In genomic region chr2:47756248-47756647, GRCm38 (mm10) we compare ENCODE assay signal across 19 mouse cellular contexts.
DNase-seq lines count a peak whose midpoint lies in the region; ATAC-seq and TF ChIP-seq lines count a peak whose summit lies in the region.
"Had no signal": no experiment of that assay in that cellular context is flagged by ENCODE, and none has a peak within 500 bp of the region (broad histone marks: within the 10 kb centered on the region; RNA-seq: fewer than 3 reads in every experiment).

No protein-coding gene starts in this region.

- no peak overlapping the region for H3K4me3 ChIP-seq in lung, embryonic 14.5 days (ENCODE audit: low read depth, low read length)
- no peak overlapping the region for H3K4me3 ChIP-seq in embryonic fibroblast, embryonic 13.5 days (ENCODE audit: insufficient read depth, low read length)
- H3K4me3 ChIP-seq: heart, embryonic 12.5 days; liver, embryonic 15.5 days had no signal

- no peaks in the 10 kb centered on the region for H3K9me3 ChIP-seq in lung, embryonic 14.5 days (ENCODE audit: low read depth, low read length)
- H3K9me3 ChIP-seq: liver, embryonic 15.5 days had no signal

- H3K4me1 ChIP-seq in lung, embryonic 14.5 days (ENCODE audit: insufficient read depth), result no peaks in the 10 kb centered on the region
- H3K4me1 ChIP-seq in embryonic fibroblast, embryonic 13.5 days (ENCODE audit: control insufficient read depth, insufficient read depth, low read length), result no peaks in the 10 kb centered on the region
- H3K4me1 ChIP-seq: heart, embryonic 12.5 days; liver, embryonic 15.5 days had no signal

- DNase-seq in lung, embryonic 14.5 days, result peak; percentile 17
- DNase-seq in lung, adult 18-20 months, result no peak
- DNase-seq in ES-CJ7 (ENCODE audit: low read depth, low spot score), result peak; percentile 25
- peak; percentile 1 for DNase-seq in NIH3T3 (ENCODE audit: low read depth)
- no peak for DNase-seq in cerebellum, postnatal 25 days
- DNase-seq in adrenal gland, adult 8-10 months, result no peak
- DNase-seq: adrenal gland, adult 2 months; cerebellum, adult 11-12 months; cerebellum, postnatal 36 days; kidney, adult 8-10 months; kidney, postnatal 36 days; midbrain, embryonic 14.5 days; thymus, adult 18-20 months had no signal

- no peaks in the 10 kb centered on the region for H3K27me3 ChIP-seq in lung, embryonic 14.5 days (ENCODE audit: insufficient read depth, low read length)
- H3K27me3 ChIP-seq: heart, embryonic 12.5 days; liver, embryonic 15.5 days had no signal

- no peak for TF ChIP-seq POLR2A in embryonic fibroblast, embryonic 13.5 days (IDR thresholded peaks at IDR 0.05; ENCODE audit: low read depth, low read length)

- ATAC-seq in lung, embryonic 14.5 days (ENCODE audit: insufficient read depth), result no peak
- ATAC-seq: CD4-positive, CD25-positive, alpha-beta regulatory T cell, adult 4 months; forebrain, embryonic 14.5 days; hindbrain, embryonic 16.5 days had no signal

- no peaks in the 10 kb centered on the region for H3K36me3 ChIP-seq in lung, embryonic 14.5 days (ENCODE audit: insufficient read depth)
- H3K36me3 ChIP-seq: heart, embryonic 12.5 days; liver, embryonic 15.5 days had no signal

- no peak overlapping the region for H3K27ac ChIP-seq in lung, embryonic 14.5 days (ENCODE audit: low read depth)
- H3K27ac ChIP-seq in embryonic fibroblast, embryonic 13.5 days (ENCODE audit: insufficient read depth, low read length), result no peak overlapping the region
- H3K27ac ChIP-seq: liver, embryonic 15.5 days had no signal

- 59% methylated on average over 4 of the region's 4 CpGs for WGBS in lung, embryonic 14.5 days

- H3K9ac ChIP-seq in lung, embryonic 14.5 days, result no peak overlapping the region
- H3K9ac ChIP-seq: heart, embryonic 12.5 days; liver, embryonic 15.5 days had no signal

- peak; percentile 40 for TF ChIP-seq CTCF in lung, embryonic 14.5 days (IDR thresholded peaks at IDR 0.05; ENCODE audit: low read depth)
- TF ChIP-seq CTCF in embryonic fibroblast, embryonic 13.5 days (IDR thresholded peaks at IDR 0.05; ENCODE audit: borderline replicate concordance, insufficient read depth, low read length), result peak; percentile 19; the same call in 1 of the 2 replicates

- no peak overlapping the region for H3K4me2 ChIP-seq in lung, embryonic 14.5 days
- H3K4me2 ChIP-seq: heart, embryonic 12.5 days; liver, embryonic 15.5 days had no signal

Comparison
In these comparisons a context has a peak if more than half of its experiments do, and no peak if none do; other contexts are left out.
1. DNase-seq: peak in lung, embryonic 14.5 days (single experiment), ES-CJ7 (single experiment) and NIH3T3 (single experiment); none in lung, adult 18-20 months (0 of 2), cerebellum, postnatal 25 days (0 of 2) and adrenal gland, adult 8-10 months (single experiment).